Mouse (Mus musculus): ENCODE measurements at regions not wholly inside any gene's neighbourhood (a gene's known extent, or its start where the extent isn't known, plus 50 kb on each side); places are given as distances from the start of the nearest gene placed in this dataset.

GRCm38 (mm10) chr1:35786668-35787213 lies 281.5 kb upstream of the Hs6st1 start:
- Histone ChIP-seq H3K9me3 (replicated peaks) (0 out of 2 replicates have a peak, but pooled peaks cover 2% of the 10 kb centered on the region), H3K4me1 (replicated peaks) (0 out of 2 replicates have a peak, but pooled peaks cover 4% of the 10 kb centered on the region), H3K36me3 (no peaks in the 10 kb centered on the region), H3K27ac (ENCODE audit: poor library complexity, severe bottlenecking) (no peak overlapping the region), H3K4me3 (no peak overlapping the region), H3K27me3 (replicated peaks) (no peaks in the 10 kb centered on the region), H3K9ac (no peak overlapping the region), H3K4me2 (no peak overlapping the region)
- 80% methylated on average over 8 of the region's 8 CpGs for WGBS
- ATAC-seq (ENCODE audit: insufficient number of reproducible peaks, low FRiP score), result no peak

- H3K27me3 ChIP-seq (replicated peaks), result no peaks in the 10 kb centered on the region
- no peaks in the 10 kb centered on the region for H3K4me1 ChIP-seq (replicated peaks)
- no peak overlapping the region for H3K4me3 ChIP-seq
- no peak overlapping the region for H3K9ac ChIP-seq
- H3K27ac ChIP-seq (ENCODE audit: poor library complexity, severe bottlenecking), result no peak overlapping the region
- WGBS, result 73% methylated on average over 2 of the region's 2 CpGs
- H3K36me3 ChIP-seq, result no peaks in the 10 kb centered on the region
- H3K4me2 ChIP-seq, result no peak overlapping the region
- ATAC-seq (ENCODE audit: insufficient number of reproducible peaks, low FRiP score), result no peak
- peaks cover 5% of the 10 kb centered on the region; the same call in 1 of the 2 replicates for H3K9me3 ChIP-seq (replicated peaks)
These were observed 271.1 kb upstream of the Hs6st1 start for GRCm38 (mm10) chr1:35797064-35797463.

GRCm38 (mm10) chr1:35797526-35797925 lies 270.7 kb upstream of the Hs6st1 start:
- H3K4me3 ChIP-seq, result no peak overlapping the region
- no peak overlapping the region for H3K9ac ChIP-seq
- no peaks in the 10 kb centered on the region for H3K27me3 ChIP-seq (replicated peaks)
- no peaks in the 10 kb centered on the region for H3K4me1 ChIP-seq (replicated peaks)
- H3K27ac ChIP-seq (ENCODE audit: poor library complexity, severe bottlenecking), result no peak overlapping the region
- no peak for ATAC-seq (ENCODE audit: insufficient number of reproducible peaks, low FRiP score)
- H3K9me3 ChIP-seq (replicated peaks), result peaks cover 5% of the 10 kb centered on the region; the same call in 1 of the 2 replicates
- no peaks in the 10 kb centered on the region for H3K36me3 ChIP-seq
- 71% methylated on average over 2 of the region's 2 CpGs for WGBS
- H3K4me2 ChIP-seq, result no peak overlapping the region

DNA sequence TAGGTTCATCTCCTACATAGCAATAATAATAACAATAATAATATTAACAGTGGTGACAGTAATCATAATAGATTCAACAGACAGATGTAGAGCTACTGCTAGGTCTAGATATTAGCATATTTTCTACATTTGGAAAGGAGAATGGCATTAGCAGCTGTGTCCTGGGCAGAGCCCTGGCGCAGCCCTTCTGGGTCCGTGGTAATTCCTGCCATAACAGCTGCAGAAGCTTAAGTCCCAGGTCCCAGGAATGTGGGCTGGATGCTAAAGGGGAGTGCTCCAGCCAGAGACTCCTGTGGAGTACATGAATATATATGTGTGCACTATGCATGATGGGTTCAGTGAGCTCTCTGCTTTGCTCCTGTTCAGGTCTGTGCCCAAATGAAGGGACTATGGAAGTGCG lies 262.7 kb upstream of the Hs6st1 start:
- Histone ChIP-seq H3K27me3 (replicated peaks) (no peaks in the 10 kb centered on the region), H3K4me2 (no peak overlapping the region), H3K9ac (no peak overlapping the region), H3K36me3 (no peaks in the 10 kb centered on the region), H3K27ac (ENCODE audit: poor library complexity, severe bottlenecking) (no peak overlapping the region), H3K9me3 (replicated peaks) (peaks cover 5% of the 10 kb centered on the region; the same call in 1 of the 2 replicates), H3K4me3 (no peak overlapping the region), H3K4me1 (replicated peaks) (peaks cover 5% of the 10 kb centered on the region; the same call in 1 of the 2 replicates)
- WGBS, result 83% methylated on average over 3 of the region's 3 CpGs
- ATAC-seq (ENCODE audit: insufficient number of reproducible peaks, low FRiP score), result no peak

DNA sequence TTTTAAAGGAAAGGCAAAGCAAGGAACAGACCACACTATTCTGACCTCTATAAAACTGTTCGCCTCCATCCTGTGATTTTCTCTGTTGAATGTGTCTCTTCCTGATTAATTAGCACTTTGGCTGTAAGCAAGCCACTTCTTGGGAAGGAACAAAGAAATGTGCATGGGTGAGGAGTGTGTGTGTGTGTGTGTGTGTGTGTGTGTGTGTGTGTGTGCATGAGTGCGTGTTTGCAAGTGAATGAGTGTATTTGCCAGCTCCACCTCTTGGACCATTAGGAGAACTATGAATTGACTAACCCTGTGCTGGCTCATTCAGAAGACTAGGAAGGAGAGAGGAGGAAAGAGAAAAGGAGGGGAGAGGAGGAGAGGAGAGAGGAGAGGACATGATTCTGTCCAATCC lies 261.9 kb upstream of the Hs6st1 start:
- WGBS, result 75% methylated on average over 2 of the region's 2 CpGs
- Histone ChIP-seq H3K9me3 (replicated peaks) (peaks cover 5% of the 10 kb centered on the region; the same call in 1 of the 2 replicates), H3K27ac (ENCODE audit: poor library complexity, severe bottlenecking) (no peak overlapping the region), H3K36me3 (no peaks in the 10 kb centered on the region), H3K27me3 (replicated peaks) (no peaks in the 10 kb centered on the region), H3K4me1 (replicated peaks) (peaks cover 5% of the 10 kb centered on the region; the same call in 1 of the 2 replicates), H3K9ac (no peak overlapping the region), H3K4me3 (no peak overlapping the region), H3K4me2 (no peak overlapping the region)
- ATAC-seq (ENCODE audit: insufficient number of reproducible peaks, low FRiP score), result no peak

DNA sequence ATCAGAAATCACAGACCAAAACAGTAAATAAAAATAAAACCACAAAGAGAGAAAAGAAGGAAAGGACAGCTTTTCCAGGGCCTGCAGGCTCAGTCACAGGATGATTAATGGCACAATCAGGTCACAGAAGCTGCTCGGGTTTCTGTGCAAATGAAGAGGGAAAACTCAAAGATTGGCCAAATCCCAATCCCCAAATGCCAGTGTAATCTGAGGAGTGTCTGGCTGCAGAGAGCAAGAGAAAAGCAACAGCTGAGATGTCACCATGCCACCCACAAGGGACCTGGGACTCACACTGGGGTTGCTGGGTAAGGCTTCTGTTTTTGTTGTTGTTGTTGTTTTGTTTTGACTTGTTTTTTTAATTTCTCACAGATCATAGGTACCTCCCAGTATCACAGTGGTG lies 261.5 kb upstream of the Hs6st1 start:
- peaks cover 5% of the 10 kb centered on the region; the same call in 1 of the 2 replicates for H3K4me1 ChIP-seq (replicated peaks)
- no peak overlapping the region for H3K27ac ChIP-seq (ENCODE audit: poor library complexity, severe bottlenecking)
- ATAC-seq (ENCODE audit: insufficient number of reproducible peaks, low FRiP score), result no peak
- H3K27me3 ChIP-seq (replicated peaks), result no peaks in the 10 kb centered on the region
- H3K36me3 ChIP-seq, result no peaks in the 10 kb centered on the region
- 17% methylated on average over 1 of the region's 1 CpGs for WGBS
- H3K4me3 ChIP-seq, result no peak overlapping the region
- H3K9ac ChIP-seq, result no peak overlapping the region
- no peak overlapping the region for H3K4me2 ChIP-seq
- peaks cover 1% of the 10 kb centered on the region; the same call in 1 of the 2 replicates for H3K9me3 ChIP-seq (replicated peaks)

DNA sequence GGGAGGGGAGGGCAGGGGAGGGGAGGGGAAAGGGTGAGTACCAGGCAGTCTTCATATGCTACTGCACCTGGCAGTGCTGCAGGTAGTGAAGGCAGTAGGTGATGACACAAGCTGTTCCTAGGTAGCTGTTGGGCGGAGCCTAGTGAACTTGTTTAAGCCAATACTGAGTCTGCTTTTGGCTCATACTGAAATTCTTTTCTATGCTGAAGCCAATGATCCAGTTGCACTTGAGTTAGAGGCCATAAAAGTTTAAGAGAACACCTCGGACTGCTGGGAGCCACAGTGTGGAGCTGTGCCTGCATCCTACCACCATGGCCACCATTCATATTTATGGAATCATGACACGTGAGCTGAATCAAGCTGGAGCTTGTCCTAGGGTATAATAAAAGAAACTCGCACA lies 259.3 kb upstream of the Hs6st1 start:
- Histone ChIP-seq H3K9ac (no peak overlapping the region), H3K4me2 (no peak overlapping the region), H3K4me1 (replicated peaks) (peaks cover 5% of the 10 kb centered on the region; the same call in 1 of the 2 replicates), H3K4me3 (no peak overlapping the region), H3K27ac (ENCODE audit: poor library complexity, severe bottlenecking) (no peak overlapping the region), H3K27me3 (replicated peaks) (no peaks in the 10 kb centered on the region), H3K9me3 (replicated peaks) (no peaks in the 10 kb centered on the region), H3K36me3 (no peaks in the 10 kb centered on the region)
- WGBS, result 74% methylated on average over 4 of the region's 4 CpGs
- no peak for ATAC-seq (ENCODE audit: insufficient number of reproducible peaks, low FRiP score)

GRCm38 (mm10) chr1:35809341-35809740 lies 258.9 kb upstream of the Hs6st1 start:
- Histone ChIP-seq H3K27me3 (replicated peaks) (no peaks in the 10 kb centered on the region), H3K4me2 (no peak overlapping the region), H3K9me3 (replicated peaks) (no peaks in the 10 kb centered on the region), H3K4me1 (replicated peaks) (peaks cover 5% of the 10 kb centered on the region; the same call in 1 of the 2 replicates), H3K9ac (no peak overlapping the region), H3K36me3 (no peaks in the 10 kb centered on the region), H3K4me3 (no peak overlapping the region), H3K27ac (ENCODE audit: poor library complexity, severe bottlenecking) (no peak overlapping the region)
- 54% methylated on average over 1 of the region's 1 CpGs for WGBS
- ATAC-seq (ENCODE audit: insufficient number of reproducible peaks, low FRiP score), result no peak

- Histone ChIP-seq H3K4me2 (no peak overlapping the region), H3K27me3 (replicated peaks) (no peaks in the 10 kb centered on the region), H3K4me3 (no peak overlapping the region), H3K9me3 (replicated peaks) (no peaks in the 10 kb centered on the region), H3K9ac (no peak overlapping the region), H3K27ac (ENCODE audit: poor library complexity, severe bottlenecking) (no peak overlapping the region), H3K4me1 (replicated peaks) (peaks cover 5% of the 10 kb centered on the region; the same call in 1 of the 2 replicates), H3K36me3 (no peaks in the 10 kb centered on the region)
- WGBS, result 84% methylated on average over 8 of the region's 8 CpGs
- ATAC-seq (ENCODE audit: insufficient number of reproducible peaks, low FRiP score), result no peak
These were observed 257.4 kb upstream of the Hs6st1 start for GRCm38 (mm10) chr1:35810571-35811342.

DNA sequence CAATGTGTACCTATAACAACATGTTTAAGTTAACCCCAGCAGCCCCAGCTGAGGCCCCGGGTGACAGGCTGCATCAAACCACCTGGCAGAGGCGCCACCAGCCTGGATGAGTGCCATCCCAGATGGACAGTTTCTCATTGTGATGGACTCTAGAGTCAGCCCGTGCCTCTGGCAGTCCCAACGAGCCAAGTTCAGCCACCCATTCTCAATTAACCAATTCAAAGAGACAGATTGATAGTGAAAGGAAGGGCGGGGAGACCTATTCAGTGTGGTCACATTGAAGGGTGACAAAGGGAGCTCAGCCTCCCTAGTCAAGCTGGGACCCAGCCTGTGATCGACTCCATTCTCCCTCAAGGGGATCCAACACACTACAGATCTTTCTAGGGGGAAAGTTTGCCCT lies 256.8 kb upstream of the Hs6st1 start:
- Histone ChIP-seq H3K4me1 (replicated peaks) (peaks cover 5% of the 10 kb centered on the region; the same call in 1 of the 2 replicates), H3K4me3 (no peak overlapping the region), H3K9me3 (replicated peaks) (no peaks in the 10 kb centered on the region), H3K27me3 (replicated peaks) (no peaks in the 10 kb centered on the region), H3K27ac (ENCODE audit: poor library complexity, severe bottlenecking) (no peak overlapping the region), H3K4me2 (no peak overlapping the region), H3K36me3 (no peaks in the 10 kb centered on the region), H3K9ac (no peak overlapping the region)
- WGBS, result 81% methylated on average over 6 of the region's 6 CpGs
- ATAC-seq (ENCODE audit: insufficient number of reproducible peaks, low FRiP score), result no peak

DNA sequence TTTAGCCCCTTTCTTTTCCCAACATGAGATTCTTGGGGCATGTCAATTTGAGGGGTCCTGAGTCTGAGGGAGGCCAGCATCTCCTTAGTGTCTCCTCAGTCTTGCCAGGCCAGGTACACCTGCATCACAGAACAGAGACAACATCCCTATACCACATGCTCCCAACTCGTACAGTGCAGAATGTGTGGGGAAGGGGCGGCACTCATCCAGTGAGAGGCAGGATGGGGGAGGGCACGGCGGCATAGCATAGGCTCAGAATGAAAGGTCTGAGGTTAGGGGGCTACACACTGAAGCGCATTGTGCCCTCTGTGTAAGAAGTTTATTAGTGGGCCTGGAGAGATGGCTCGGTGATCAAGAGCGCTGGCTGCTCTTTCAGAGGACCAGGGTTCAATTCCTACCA lies 256.4 kb upstream of the Hs6st1 start:
- Histone ChIP-seq H3K4me1 (replicated peaks) (peaks cover 5% of the 10 kb centered on the region; the same call in 1 of the 2 replicates), H3K9me3 (replicated peaks) (no peaks in the 10 kb centered on the region), H3K4me3 (no peak overlapping the region), H3K4me2 (no peak overlapping the region), H3K27me3 (replicated peaks) (no peaks in the 10 kb centered on the region), H3K36me3 (no peaks in the 10 kb centered on the region), H3K9ac (no peak overlapping the region), H3K27ac (ENCODE audit: poor library complexity, severe bottlenecking) (no peak overlapping the region)
- ATAC-seq (ENCODE audit: insufficient number of reproducible peaks, low FRiP score), result no peak
- WGBS, result 91% methylated on average over 7 of the region's 7 CpGs

Measured in heart, embryonic 12.5 days (tissue).